Mouse (Mus musculus) midbrain, embryonic 12.5 days (tissue): ENCODE measurements around the gene Tcf7l2. TPM values are rescaled to one million over a fixed set of nuclear protein-coding genes. Genes with fewer than 3 reads are reported as not detected.
A peak's percentile ranks its signal among the peaks of the same experiment; 100 is the strongest.

ENCODE experiments used
- ATAC-seq: fragments of 200-750 bp; cut with Nextera tagmentation; 2 replicates; pipeline ENCODE4 v1.8.0; 2017; ENCODE audit warnings: low read depth, moderate TSS enrichment, moderate library complexity; ENCODE audit not compliant: low FRiP score
- H3K27ac ChIP-seq: fragments of 300-500 bp; sonication (generic); replicated peaks from 2 replicates; pipeline ENCODE4 v1.5.1; 2016; ENCODE audit warnings: mild to moderate bottlenecking
- H3K27me3 ChIP-seq: fragments of 300-500 bp; sonication (generic); 2 replicates; pipeline ENCODE4 v1.6.1; 2016; ENCODE audit warnings: mild to moderate bottlenecking
- H3K36me3 ChIP-seq: fragments of 300-500 bp; sonication (generic); 2 replicates; pipeline ENCODE4 v1.6.1; 2016
- H3K4me1 ChIP-seq: fragments of 300-500 bp; sonication (generic); 2 replicates; pipeline ENCODE4 v1.6.1; 2016
- H3K4me2 ChIP-seq: fragments of 300-500 bp; sonication (generic); replicated peaks from 2 replicates; pipeline ENCODE4 v1.6.1; 2016; ENCODE audit warnings: mild to moderate bottlenecking, moderate library complexity
- H3K4me3 ChIP-seq: fragments of 300-500 bp; sonication (generic); 2 replicates; pipeline ENCODE4 v1.5.1; 2016; ENCODE audit warnings: mild to moderate bottlenecking
- H3K9ac ChIP-seq: fragments of 300-500 bp; sonication (generic); replicated peaks from 2 replicates; pipeline ENCODE4 v1.6.1; 2016; ENCODE audit warnings: mild to moderate bottlenecking, moderate library complexity
- H3K9me3 ChIP-seq: fragments of 300-500 bp; sonication (generic); 2 replicates; pipeline ENCODE4 v1.6.1; 2016; ENCODE audit warnings: mild to moderate bottlenecking
- WGBS: fragments of 180-500 bp; shearing (Covaris S2); methylation state at CpG from one replicate; pipeline ENCODE4 v1.1.7; 2016; 5-methylcytosine and 5-hydroxymethylcytosine counted together
- polyA plus RNA-seq: library from polyadenylated mRNA; unstranded; fragments of >200 nt; fragmentation: Nextera tagmentation; extraction: Ambion mirVana; gene quantifications from 2 replicates; pipeline ENCODE4 v1.2.1, GENCODE M21; 2016

Tcf7l2 gene
- 343 and 552 TPM in 2 replicates for polyA plus RNA-seq

- WGBS, result under 1% methylated on average over 42 of the region's 42 CpGs
- Histone ChIP-seq H3K4me2 (peak within 1 kb of the TSS; percentile 86), H3K36me3 (no peaks in the 10 kb centered on the region), H3K9me3 (no peaks in the 10 kb centered on the region), H3K27ac (peak within 1 kb of the TSS; percentile 99), H3K4me1 (peaks cover 44% of the 10 kb centered on the region), H3K27me3 (0 out of 2 replicates have a peak, but pooled peaks cover 4% of the 10 kb centered on the region), H3K9ac (peak within 1 kb of the TSS; percentile 98), H3K4me3 (peak within 1 kb of the TSS; percentile 86)
- ATAC-seq, result peak; percentile 93
Observed at GRCm38 (mm10) chr19:55741439-55741928, at the start of gene Tcf7l2. Tcf7l2 (plus strand) TSS chr19:55741820.

- peak overlapping the region; percentile 11; the same call in 1 of the 2 replicates for H3K4me2 ChIP-seq
- H3K36me3 ChIP-seq, result no peaks in the 10 kb centered on the region
Observed at GRCm38 (mm10) chr19:55694651-55695050, 47.0 kb upstream of the Tcf7l2 start.

DNA sequence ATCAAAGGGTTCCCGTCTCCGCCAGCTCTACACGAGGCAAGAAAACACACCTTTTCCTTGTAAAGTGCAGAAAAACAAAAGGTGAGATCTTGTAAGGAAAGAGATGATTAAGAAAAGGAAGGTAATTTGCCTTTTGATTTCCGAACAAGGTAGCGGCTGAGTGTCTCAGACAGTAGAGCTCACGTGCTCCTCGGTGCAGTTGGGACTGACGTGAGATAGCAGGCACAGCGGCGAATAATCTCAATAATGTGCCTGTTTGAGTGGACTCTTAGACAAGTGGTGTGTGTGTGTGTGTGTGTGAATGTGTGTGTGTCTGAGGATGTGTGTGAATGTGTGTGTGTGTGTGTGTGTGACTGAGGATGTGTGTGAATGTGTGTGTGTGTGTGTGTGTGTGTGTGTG lies 46.2 kb upstream of the Tcf7l2 start:
- Histone ChIP-seq H3K4me2 (no peak overlapping the region), H3K9me3 (no peaks in the 10 kb centered on the region), H3K4me1 (peaks cover 11% of the 10 kb centered on the region), H3K9ac (no peak overlapping the region), H3K36me3 (no peaks in the 10 kb centered on the region), H3K27ac (no peak overlapping the region), H3K27me3 (peaks cover 27% of the 10 kb centered on the region), H3K4me3 (no peak overlapping the region)
- WGBS, result 79% methylated on average over 10 of the region's 10 CpGs
- no peak for ATAC-seq

More at GRCm38 (mm10) chr19:55694651-55695050, 47.0 kb upstream of the Tcf7l2 start:
- 13% methylated on average over 13 of the region's 13 CpGs for whole genome bisulfite sequencing
- Histone ChIP-seq H3K9me3 (no peaks in the 10 kb centered on the region), H3K9ac (no peak overlapping the region), H3K4me3 (no peak overlapping the region), H3K27ac (no peak overlapping the region), H3K27me3 (peaks cover 27% of the 10 kb centered on the region), H3K4me1 (peaks cover 11% of the 10 kb centered on the region)
- ATAC-seq, result no peak

GRCm38 (mm10) chr19:55698892-55699291 lies 42.7 kb upstream of the Tcf7l2 start:
- Histone ChIP-seq H3K27me3 (peaks cover 24% of the 10 kb centered on the region), H3K9ac (no peak overlapping the region), H3K36me3 (no peaks in the 10 kb centered on the region), H3K4me1 (peaks cover 13% of the 10 kb centered on the region), H3K27ac (no peak overlapping the region), H3K9me3 (no peaks in the 10 kb centered on the region), H3K4me2 (no peak overlapping the region), H3K4me3 (no peak overlapping the region)
- WGBS, result 86% methylated on average over 5 of the region's 5 CpGs
- no peak for ATAC-seq

DNA sequence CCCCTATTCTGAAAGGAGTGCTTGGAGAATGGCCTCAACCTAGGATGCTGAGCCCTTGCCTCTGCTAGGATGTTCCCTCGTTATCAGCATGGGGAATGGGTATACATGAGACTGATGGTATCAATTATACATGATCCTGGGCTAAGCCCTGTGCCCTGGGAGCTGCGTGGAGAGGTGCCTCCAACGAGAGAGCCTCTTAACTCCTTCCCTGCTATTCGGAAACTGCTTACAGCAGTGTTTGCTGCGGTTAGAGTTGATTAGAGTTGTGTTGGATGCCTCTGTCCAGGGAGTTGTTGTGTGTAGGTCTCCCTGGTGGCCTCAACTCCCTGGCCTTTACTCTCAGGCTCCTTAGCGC lies 41.4 kb upstream of the Tcf7l2 start:
- no peak overlapping the region for H3K27ac ChIP-seq
- ATAC-seq, result no peak
- no peak overlapping the region for H3K9ac ChIP-seq
- H3K36me3 ChIP-seq, result no peaks in the 10 kb centered on the region
- no peak overlapping the region for H3K4me2 ChIP-seq
- peaks cover 6% of the 10 kb centered on the region for H3K4me1 ChIP-seq
- no peak overlapping the region for H3K4me3 ChIP-seq
- H3K9me3 ChIP-seq, result no peaks in the 10 kb centered on the region
- 53% methylated on average over 6 of the region's 6 CpGs for WGBS
- peaks cover 18% of the 10 kb centered on the region for H3K27me3 ChIP-seq

DNA sequence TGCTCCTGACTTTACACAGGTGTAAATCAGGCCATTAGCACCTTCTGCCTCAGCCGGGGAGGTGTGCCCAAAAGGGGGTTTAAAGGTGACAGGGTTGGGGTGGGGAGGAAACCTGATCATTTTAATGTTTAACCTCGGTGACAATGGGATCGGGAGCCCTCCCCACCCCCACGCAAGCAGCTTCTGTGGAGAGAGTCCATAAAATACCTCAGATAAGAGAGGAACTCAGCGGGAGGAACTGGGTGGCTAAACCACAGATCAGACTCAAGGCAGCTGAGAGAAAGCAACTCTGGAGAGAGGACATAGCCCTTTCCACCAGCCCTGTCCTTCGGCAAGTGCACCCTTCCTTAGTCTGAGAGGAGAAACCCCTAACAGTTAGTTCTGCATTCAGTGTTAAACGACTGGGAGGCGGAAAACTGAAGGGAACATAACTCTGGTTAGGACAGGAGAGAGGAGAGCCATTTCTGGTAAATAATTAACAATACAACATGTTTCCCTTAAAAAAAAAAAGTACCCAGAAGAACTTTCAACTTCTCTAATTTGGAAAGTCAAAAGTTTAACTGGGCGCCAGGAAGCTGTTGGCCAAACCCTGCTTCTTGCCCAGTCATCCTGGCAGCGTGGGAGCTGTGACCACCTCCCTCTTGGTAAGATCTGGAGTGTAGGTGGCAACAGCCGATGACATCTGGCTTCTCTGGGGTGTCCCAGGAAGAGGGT lies 40.9 kb upstream of the Tcf7l2 start:
- no peak overlapping the region for H3K4me3 ChIP-seq
- no peak for ATAC-seq
- H3K27ac ChIP-seq, result no peak overlapping the region
- no peaks in the 10 kb centered on the region for H3K36me3 ChIP-seq
- peaks cover 18% of the 10 kb centered on the region for H3K27me3 ChIP-seq
- no peak overlapping the region for H3K9ac ChIP-seq
- no peak overlapping the region for H3K4me2 ChIP-seq
- H3K9me3 ChIP-seq, result no peaks in the 10 kb centered on the region
- WGBS, result 71% methylated on average over 11 of the region's 11 CpGs
- peaks cover 6% of the 10 kb centered on the region for H3K4me1 ChIP-seq

DNA sequence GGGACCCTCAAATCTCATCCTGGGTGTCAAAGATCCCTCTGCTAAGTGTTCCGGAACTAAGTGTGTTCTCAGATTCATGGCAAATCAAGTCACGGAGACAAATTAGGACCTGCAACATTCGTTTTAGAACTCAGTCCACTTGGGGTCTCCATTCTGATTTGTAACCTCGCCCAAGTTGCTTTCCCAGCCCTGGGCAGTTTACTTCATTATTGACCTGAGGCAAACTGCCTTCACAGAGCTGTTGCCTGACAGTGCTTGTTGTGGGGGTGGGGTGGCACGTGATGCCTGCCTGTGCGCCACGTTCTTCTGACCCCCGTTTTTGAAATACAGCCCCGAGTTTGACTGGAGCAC lies 40.4 kb upstream of the Tcf7l2 start:
- no peak overlapping the region for H3K4me2 ChIP-seq
- ATAC-seq, result no peak
- no peak overlapping the region for H3K27ac ChIP-seq
- no peaks in the 10 kb centered on the region for H3K9me3 ChIP-seq
- WGBS, result 88% methylated on average over 9 of the region's 9 CpGs
- no peaks in the 10 kb centered on the region for H3K36me3 ChIP-seq
- H3K9ac ChIP-seq, result no peak overlapping the region
- H3K4me3 ChIP-seq, result no peak overlapping the region
- H3K27me3 ChIP-seq, result peaks cover 18% of the 10 kb centered on the region
- H3K4me1 ChIP-seq, result peaks cover 6% of the 10 kb centered on the region

DNA sequence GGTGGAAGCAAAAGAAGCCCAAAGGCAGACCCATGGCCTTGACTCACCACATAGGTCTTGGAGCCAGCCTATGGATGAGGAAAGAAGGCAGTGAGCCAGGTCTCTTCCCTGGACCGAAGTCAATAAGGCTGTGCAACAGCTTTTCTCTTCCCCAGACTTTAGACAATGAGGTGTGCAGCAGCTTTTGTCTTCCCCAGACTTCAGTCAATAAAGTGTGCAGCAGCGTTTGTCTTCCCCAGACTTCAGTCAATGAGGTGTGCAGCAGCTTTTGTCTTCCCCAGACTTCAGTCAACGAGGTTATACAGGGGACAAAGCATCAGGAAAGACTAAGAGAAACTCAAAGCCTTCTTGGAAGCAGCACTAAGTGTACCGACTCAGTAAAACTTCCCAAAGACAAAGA lies 39.5 kb upstream of the Tcf7l2 start:
- 65% methylated on average over 4 of the region's 4 CpGs for WGBS
- no peak for ATAC-seq
- no peak overlapping the region for H3K4me3 ChIP-seq
- H3K27ac ChIP-seq, result no peak overlapping the region
- H3K27me3 ChIP-seq, result peaks cover 13% of the 10 kb centered on the region
- H3K4me2 ChIP-seq, result no peak overlapping the region
- no peaks in the 10 kb centered on the region for H3K9me3 ChIP-seq
- no peaks in the 10 kb centered on the region for H3K36me3 ChIP-seq
- H3K9ac ChIP-seq, result no peak overlapping the region
- H3K4me1 ChIP-seq, result peaks cover 6% of the 10 kb centered on the region

GRCm38 (mm10) chr19:55702716-55703115 lies 38.9 kb upstream of the Tcf7l2 start:
- H3K4me3 ChIP-seq, result no peak overlapping the region
- peaks cover 12% of the 10 kb centered on the region for H3K27me3 ChIP-seq
- no peak overlapping the region for H3K4me2 ChIP-seq
- no peak overlapping the region for H3K27ac ChIP-seq
- no peaks in the 10 kb centered on the region for H3K9me3 ChIP-seq
- H3K4me1 ChIP-seq, result peaks cover 6% of the 10 kb centered on the region
- H3K9ac ChIP-seq, result no peak overlapping the region
- no peak for ATAC-seq
- 90% methylated on average over 8 of the region's 8 CpGs for WGBS
- no peaks in the 10 kb centered on the region for H3K36me3 ChIP-seq

- 14% methylated on average over 6 of the region's 6 CpGs for WGBS
- H3K9me3 ChIP-seq, result no peaks in the 10 kb centered on the region
- ATAC-seq, result no peak
Observed at GRCm38 (mm10) chr19:55704071-55704470, 37.5 kb upstream of the Tcf7l2 start.

DNA sequence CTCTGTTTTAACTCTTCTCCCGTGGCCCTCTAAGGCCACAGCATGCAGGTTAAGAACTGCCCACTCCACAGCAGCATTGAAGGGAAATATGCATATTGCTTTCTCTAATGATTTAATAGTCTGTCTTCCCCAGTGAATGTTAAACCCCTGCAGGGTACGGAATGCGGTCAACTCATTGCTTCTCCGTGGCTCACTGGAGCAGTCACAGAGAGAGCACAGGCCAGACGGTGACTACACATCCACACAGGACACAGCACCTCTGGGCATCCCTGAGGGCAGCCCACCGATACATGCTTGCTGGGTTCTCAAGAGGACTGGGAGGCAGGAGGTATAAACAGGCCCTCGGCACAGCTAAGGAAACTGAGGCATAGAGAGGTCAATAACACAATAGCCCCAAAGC lies 35.3 kb upstream of the Tcf7l2 start:
- Histone ChIP-seq H3K4me2 (no peak overlapping the region), H3K4me3 (no peak overlapping the region), H3K27me3 (peaks cover 5% of the 10 kb centered on the region), H3K4me1 (peaks cover 6% of the 10 kb centered on the region), H3K27ac (no peak overlapping the region), H3K9me3 (no peaks in the 10 kb centered on the region), H3K36me3 (no peaks in the 10 kb centered on the region), H3K9ac (no peak overlapping the region)
- ATAC-seq, result no peak
- 74% methylated on average over 7 of the region's 7 CpGs for WGBS

More at GRCm38 (mm10) chr19:55704071-55704470, 37.5 kb upstream of the Tcf7l2 start:
- peaks cover 8% of the 10 kb centered on the region for H3K27me3 ChIP-seq
- H3K4me3 ChIP-seq, result no peak overlapping the region
- no peak overlapping the region for H3K4me2 ChIP-seq
- no peak overlapping the region for H3K9ac ChIP-seq
- no peak overlapping the region for H3K27ac ChIP-seq
- H3K4me1 ChIP-seq, result peaks cover 6% of the 10 kb centered on the region
- H3K36me3 ChIP-seq, result no peaks in the 10 kb centered on the region

- H3K27me3 ChIP-seq, result no peaks in the 10 kb centered on the region
- ATAC-seq, result no peak
- no peak overlapping the region for H3K9ac ChIP-seq
- H3K4me1 ChIP-seq, result peaks cover 6% of the 10 kb centered on the region
- WGBS, result 95% methylated on average over 6 of the region's 6 CpGs
- H3K36me3 ChIP-seq, result no peaks in the 10 kb centered on the region
- no peak overlapping the region for H3K27ac ChIP-seq
- H3K4me2 ChIP-seq, result no peak overlapping the region
- no peak overlapping the region for H3K4me3 ChIP-seq
- H3K9me3 ChIP-seq, result no peaks in the 10 kb centered on the region
Observed at GRCm38 (mm10) chr19:55706806-55707205, 34.8 kb upstream of the Tcf7l2 start.
